Mouse (Mus musculus): ENCODE measurements around the gene Uba5. TPM values are rescaled to one million over a fixed set of nuclear protein-coding genes. Genes with fewer than 3 reads are reported as not detected.

Uba5 gene
- polyA plus RNA-seq, 1 experiment = 19.1 TPM

GRCm38 (mm10) chr9:104102901-104103300, 40.0 kb upstream of the Uba5 start:
- TF ChIP-seq CTCF (IDR thresholded peaks at IDR 0.05; ENCODE audit: borderline replicate concordance, control insufficient read depth, extremely low read depth, insufficient read depth, low read length, poor library complexity) = no peak
- no peak for TF ChIP-seq POLR2A (IDR thresholded peaks at IDR 0.05; ENCODE audit: control insufficient read depth, extremely low read depth, insufficient read depth, low read length, poor library complexity)
- DNase-seq = no peak
- Histone ChIP-seq H3K36me3 (ENCODE audit: control insufficient read depth, insufficient read depth, low read length) (no peaks in the 10 kb centered on the region), H3K4me3 (ENCODE audit: control insufficient read depth, insufficient read depth, low read length) (no peak overlapping the region), H3K4me1 (replicated peaks; ENCODE audit: control insufficient read depth, insufficient read depth, low read length) (no peaks in the 10 kb centered on the region), H3K27me3 (ENCODE audit: control insufficient read depth, insufficient read depth, low read length) (no peaks in the 10 kb centered on the region), H3K27ac (ENCODE audit: control insufficient read depth, insufficient read depth, low read length) (no peak overlapping the region)
- 90% methylated on average over 2 of the region's 2 CpGs for WGBS

DNA sequence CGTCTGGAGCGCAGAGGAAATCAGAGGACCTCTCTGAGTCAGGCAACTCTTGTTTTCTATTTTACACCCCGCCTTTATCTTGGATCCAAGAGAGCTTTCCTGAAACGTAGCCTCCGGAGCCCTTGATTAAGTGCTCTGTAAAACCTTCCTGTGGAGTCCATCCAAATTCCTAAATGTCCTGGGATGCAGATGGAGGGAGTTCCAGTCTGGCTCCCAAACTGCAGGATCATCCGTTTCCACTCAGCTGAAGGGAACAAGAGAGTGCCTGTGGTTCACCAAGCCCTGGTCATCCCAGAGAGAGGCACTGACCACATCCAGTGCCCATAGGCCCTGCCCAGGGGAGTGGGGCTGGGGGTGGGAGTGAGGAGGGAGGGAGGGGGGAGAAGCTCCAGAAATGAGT, 39.4 kb upstream of the Uba5 start:
- WGBS = 89% methylated on average over 6 of the region's 6 CpGs
- Histone ChIP-seq H3K27ac (ENCODE audit: control insufficient read depth, insufficient read depth, low read length) (no peak overlapping the region), H3K27me3 (ENCODE audit: control insufficient read depth, insufficient read depth, low read length) (no peaks in the 10 kb centered on the region), H3K4me1 (replicated peaks; ENCODE audit: control insufficient read depth, insufficient read depth, low read length) (no peaks in the 10 kb centered on the region), H3K4me3 (ENCODE audit: control insufficient read depth, insufficient read depth, low read length) (no peak overlapping the region), H3K36me3 (ENCODE audit: control insufficient read depth, insufficient read depth, low read length) (no peaks in the 10 kb centered on the region)
- DNase-seq = no peak
- TF ChIP-seq POLR2A (IDR thresholded peaks at IDR 0.05; ENCODE audit: control insufficient read depth, extremely low read depth, insufficient read depth, low read length, poor library complexity) (no peak), CTCF (IDR thresholded peaks at IDR 0.05; ENCODE audit: borderline replicate concordance, control insufficient read depth, extremely low read depth, insufficient read depth, low read length, poor library complexity) (no peak)

DNA sequence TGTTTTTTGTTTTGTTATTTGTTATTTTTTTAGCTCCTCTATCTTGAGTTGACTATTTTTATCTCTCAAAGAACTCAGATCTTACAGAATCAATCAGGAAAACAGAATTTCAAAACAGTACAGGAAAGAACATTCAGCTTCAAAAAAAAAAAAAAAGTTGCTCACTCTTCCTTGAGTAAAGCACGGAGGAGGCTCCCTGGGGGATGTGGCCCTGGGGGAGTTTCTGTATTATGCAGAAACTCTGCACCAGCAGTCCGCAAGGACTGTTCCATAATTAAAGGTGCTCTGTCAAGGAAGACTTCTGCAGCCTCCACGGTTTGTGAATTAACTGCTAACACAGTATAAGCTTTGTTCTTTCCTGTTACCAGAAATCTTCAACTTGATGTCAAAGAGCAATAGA, 38.5 kb upstream of the Uba5 start:
- DNase-seq = no peak
- TF ChIP-seq CTCF (IDR thresholded peaks at IDR 0.05; ENCODE audit: borderline replicate concordance, control insufficient read depth, extremely low read depth, insufficient read depth, low read length, poor library complexity) (no peak), POLR2A (IDR thresholded peaks at IDR 0.05; ENCODE audit: control insufficient read depth, extremely low read depth, insufficient read depth, low read length, poor library complexity) (no peak)
- Histone ChIP-seq H3K36me3 (ENCODE audit: control insufficient read depth, insufficient read depth, low read length) (no peaks in the 10 kb centered on the region), H3K4me1 (replicated peaks; ENCODE audit: control insufficient read depth, insufficient read depth, low read length) (no peaks in the 10 kb centered on the region), H3K27ac (ENCODE audit: control insufficient read depth, insufficient read depth, low read length) (no peak overlapping the region), H3K27me3 (ENCODE audit: control insufficient read depth, insufficient read depth, low read length) (no peaks in the 10 kb centered on the region), H3K4me3 (ENCODE audit: control insufficient read depth, insufficient read depth, low read length) (no peak overlapping the region)
- 83% methylated on average over 3 of the region's 3 CpGs for WGBS

- TF ChIP-seq CTCF (IDR thresholded peaks at IDR 0.05; ENCODE audit: borderline replicate concordance, control insufficient read depth, extremely low read depth, insufficient read depth, low read length, poor library complexity) (no peak), POLR2A (IDR thresholded peaks at IDR 0.05; ENCODE audit: control insufficient read depth, extremely low read depth, insufficient read depth, low read length, poor library complexity) (no peak)
- DNase-seq = no peak
- Histone ChIP-seq H3K27ac (ENCODE audit: control insufficient read depth, insufficient read depth, low read length) (no peak overlapping the region), H3K4me3 (ENCODE audit: control insufficient read depth, insufficient read depth, low read length) (no peak overlapping the region), H3K4me1 (replicated peaks; ENCODE audit: control insufficient read depth, insufficient read depth, low read length) (no peaks in the 10 kb centered on the region), H3K36me3 (ENCODE audit: control insufficient read depth, insufficient read depth, low read length) (no peaks in the 10 kb centered on the region), H3K27me3 (ENCODE audit: control insufficient read depth, insufficient read depth, low read length) (no peaks in the 10 kb centered on the region)
- WGBS = 90% methylated on average over 7 of the region's 7 CpGs
Measured at GRCm38 (mm10) chr9:104100822-104101221, 37.9 kb upstream of the Uba5 start.

- 97% methylated on average over 11 of the region's 11 CpGs for WGBS
- H3K36me3 ChIP-seq (ENCODE audit: control insufficient read depth, insufficient read depth, low read length) = no peaks in the 10 kb centered on the region
- DNase-seq = no peak
- no peak overlapping the region for H3K4me3 ChIP-seq (ENCODE audit: control insufficient read depth, insufficient read depth, low read length)
- no peaks in the 10 kb centered on the region for H3K4me1 ChIP-seq (replicated peaks; ENCODE audit: control insufficient read depth, insufficient read depth, low read length)
- H3K27ac ChIP-seq (ENCODE audit: control insufficient read depth, insufficient read depth, low read length) = no peak overlapping the region
- H3K27me3 ChIP-seq (ENCODE audit: control insufficient read depth, insufficient read depth, low read length) = no peaks in the 10 kb centered on the region
- TF ChIP-seq CTCF (IDR thresholded peaks at IDR 0.05; ENCODE audit: borderline replicate concordance, control insufficient read depth, extremely low read depth, insufficient read depth, low read length, poor library complexity) = no peak
- TF ChIP-seq POLR2A (IDR thresholded peaks at IDR 0.05; ENCODE audit: control insufficient read depth, extremely low read depth, insufficient read depth, low read length, poor library complexity) = no peak
Measured at GRCm38 (mm10) chr9:104099060-104099459, 36.1 kb upstream of the Uba5 start.

DNA sequence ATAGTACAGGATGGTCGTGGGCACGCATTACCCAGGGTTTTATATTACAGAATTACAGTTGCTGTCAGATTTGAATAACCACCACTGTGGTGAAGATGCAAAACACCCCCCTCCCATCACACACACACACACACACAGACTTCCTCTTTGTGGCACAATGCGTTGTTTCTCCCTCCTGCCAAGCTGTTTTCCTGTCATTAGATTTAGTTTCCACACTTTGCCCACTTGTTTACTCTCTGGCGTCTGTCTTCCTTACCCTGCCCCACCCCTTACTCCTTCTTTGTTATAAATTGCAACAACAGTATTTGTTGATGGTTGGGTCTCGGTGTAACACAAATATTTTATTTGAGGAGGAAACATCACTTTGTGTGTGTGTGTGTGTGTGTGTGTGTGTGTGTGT, 35.3 kb upstream of the Uba5 start:
- Histone ChIP-seq H3K27ac (ENCODE audit: control insufficient read depth, insufficient read depth, low read length) (no peak overlapping the region), H3K36me3 (ENCODE audit: control insufficient read depth, insufficient read depth, low read length) (no peaks in the 10 kb centered on the region), H3K4me1 (replicated peaks; ENCODE audit: control insufficient read depth, insufficient read depth, low read length) (no peaks in the 10 kb centered on the region), H3K27me3 (ENCODE audit: control insufficient read depth, insufficient read depth, low read length) (no peaks in the 10 kb centered on the region), H3K4me3 (ENCODE audit: control insufficient read depth, insufficient read depth, low read length) (no peak overlapping the region)
- no peak for TF ChIP-seq CTCF (IDR thresholded peaks at IDR 0.05; ENCODE audit: borderline replicate concordance, control insufficient read depth, extremely low read depth, insufficient read depth, low read length, poor library complexity)
- no peak for TF ChIP-seq POLR2A (IDR thresholded peaks at IDR 0.05; ENCODE audit: control insufficient read depth, extremely low read depth, insufficient read depth, low read length, poor library complexity)
- DNase-seq = no peak
- 23% methylated on average over 5 of the region's 5 CpGs for WGBS

DNA sequence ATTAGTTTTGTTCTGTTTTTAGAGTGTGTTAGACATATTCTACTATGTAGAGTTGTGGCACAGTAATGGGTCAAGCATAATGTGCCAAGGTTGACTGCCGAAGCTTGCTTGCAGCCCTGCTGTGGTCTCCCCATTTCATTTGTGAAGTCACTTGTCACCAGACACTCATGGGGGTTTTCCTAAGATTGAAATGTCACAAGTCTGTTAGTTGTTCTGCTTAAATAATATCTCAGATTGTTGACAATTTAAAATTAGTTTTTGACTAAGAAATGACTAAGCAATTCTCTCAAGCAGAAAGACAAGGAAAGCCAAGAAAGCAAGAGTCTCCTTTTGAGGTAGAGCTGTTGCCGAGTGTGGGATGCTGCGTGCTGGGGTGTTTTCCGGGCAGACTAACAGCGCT, 30.0 kb upstream of the Uba5 start:
- Histone ChIP-seq H3K4me3 (ENCODE audit: control insufficient read depth, insufficient read depth, low read length) (no peak overlapping the region), H3K36me3 (ENCODE audit: control insufficient read depth, insufficient read depth, low read length) (no peaks in the 10 kb centered on the region), H3K27me3 (ENCODE audit: control insufficient read depth, insufficient read depth, low read length) (no peaks in the 10 kb centered on the region), H3K27ac (ENCODE audit: control insufficient read depth, insufficient read depth, low read length) (no peak overlapping the region), H3K4me1 (replicated peaks; ENCODE audit: control insufficient read depth, insufficient read depth, low read length) (no peaks in the 10 kb centered on the region)
- no peak for DNase-seq
- WGBS = 95% methylated on average over 5 of the region's 5 CpGs
- TF ChIP-seq POLR2A (IDR thresholded peaks at IDR 0.05; ENCODE audit: control insufficient read depth, extremely low read depth, insufficient read depth, low read length, poor library complexity) = no peak
- TF ChIP-seq CTCF (IDR thresholded peaks at IDR 0.05; ENCODE audit: borderline replicate concordance, control insufficient read depth, extremely low read depth, insufficient read depth, low read length, poor library complexity) = no peak

All from thymus, adult 2 months (tissue).